Mouse (Mus musculus) forebrain, embryonic 16.5 days (tissue): ENCODE measurements at regions not wholly inside any gene's neighbourhood (a gene's known extent, or its start where the extent isn't known, plus 50 kb on each side); places are given as distances from the start of the nearest gene placed in this dataset.

ENCODE experiments used
- ATAC-seq: fragments of 200-750 bp; cut with Nextera tagmentation; 2 replicates; pipeline ENCODE4 v1.8.0; 2017; ENCODE audit warnings: mild to moderate bottlenecking, moderate library complexity
- H3K27ac ChIP-seq: fragments of 300-500 bp; sonication (generic); 2 replicates; pipeline ENCODE4 v1.5.1; 2014; ENCODE audit warnings: low read length, control low read depth
- H3K27me3 ChIP-seq: fragments of 300-500 bp; sonication (generic); replicated peaks from 2 replicates; pipeline ENCODE4 v1.6.1; 2014; ENCODE audit warnings: low read length; ENCODE audit not compliant: control insufficient read depth, insufficient read depth
- H3K36me3 ChIP-seq: fragments of 300-500 bp; sonication (generic); 2 replicates; pipeline ENCODE4 v1.6.1; 2014; ENCODE audit not compliant: control insufficient read depth, insufficient read depth
- H3K4me1 ChIP-seq: fragments of 300-500 bp; sonication (generic); replicated peaks from 2 replicates; pipeline ENCODE4 v1.6.1; 2014; ENCODE audit warnings: low read length; ENCODE audit not compliant: control insufficient read depth, insufficient read depth
- H3K4me2 ChIP-seq: fragments of 300-500 bp; sonication (generic); 2 replicates; pipeline ENCODE4 v1.6.1; 2014; ENCODE audit warnings: mild to moderate bottlenecking, low read length, control low read depth
- H3K4me3 ChIP-seq: fragments of 300-500 bp; sonication (generic); replicated peaks from 2 replicates; pipeline ENCODE4 v1.5.1; 2014; ENCODE audit warnings: mild to moderate bottlenecking, low read length, control low read depth
- H3K9ac ChIP-seq: fragments of 300-500 bp; sonication (generic); replicated peaks from 2 replicates; pipeline ENCODE4 v1.6.1; 2014; ENCODE audit warnings: low read depth, low read length, control low read depth
- H3K9me3 ChIP-seq: fragments of 300-500 bp; sonication (generic); 2 replicates; pipeline ENCODE4 v1.6.1; 2016; ENCODE audit warnings: low read length; ENCODE audit not compliant: control insufficient read depth
- WGBS: fragments of 180-500 bp; shearing (Covaris S2); extraction: QIAGEN DNeasy Blood & Tissue Kit; methylation state at CpG from one replicate; pipeline ENCODE4 v1.1.7; 2014; 5-methylcytosine and 5-hydroxymethylcytosine counted together

DNA sequence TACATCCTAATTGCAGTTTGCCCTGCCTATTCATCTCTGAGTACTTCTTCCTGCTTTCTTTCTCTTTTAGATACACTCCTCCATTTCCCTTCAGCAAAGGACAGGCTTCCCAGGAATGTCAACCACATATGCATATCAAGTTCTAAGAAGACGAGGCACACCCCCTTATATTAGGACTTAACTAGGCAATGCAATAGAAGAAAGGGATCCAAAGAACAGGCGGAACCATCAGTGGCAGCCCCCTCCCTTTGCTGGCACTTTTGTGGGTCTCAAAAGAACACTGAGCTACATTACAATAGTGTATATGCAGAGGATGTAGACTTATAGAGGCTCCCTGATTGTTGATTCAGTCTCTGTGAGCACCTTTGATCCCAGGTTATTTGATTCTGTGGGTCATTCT is 74.3 kb upstream of the Gm5152 start:
- WGBS, result 58% methylated on average over 2 of the region's 2 CpGs
- H3K4me3 ChIP-seq, result no peak overlapping the region

More for the DNA sequence above, 74.3 kb upstream of the Gm5152 start:
- Histone ChIP-seq H3K36me3 (no peaks in the 10 kb centered on the region), H3K9ac (no peak overlapping the region), H3K4me1 (no peaks in the 10 kb centered on the region), H3K27me3 (no peaks in the 10 kb centered on the region), H3K27ac (no peak overlapping the region), H3K4me2 (no peak overlapping the region), H3K9me3 (no peaks in the 10 kb centered on the region)
- ATAC-seq, result no peak
